Comparison of ENCODE assay signal across 14 mouse cellular contexts in genomic region chr14:87019687-87020086, GRCm38 (mm10).
DNase-seq lines count a peak whose midpoint lies in the region; TF ChIP-seq lines count a peak whose summit lies in the region.
"Had no signal": no experiment of that assay in that cellular context is flagged by ENCODE, and none has a peak within 500 bp of the region (broad histone marks: within the 10 kb centered on the region; RNA-seq: fewer than 3 reads in every experiment).

No protein-coding gene starts in this region.

- no peaks in the 10 kb centered on the region for H3K36me3 ChIP-seq in testis, adult 2 months (ENCODE audit: control insufficient read depth, insufficient read depth, low read length)
- H3K36me3 ChIP-seq: kidney, embryonic 15.5 days; limb, embryonic 12.5 days; stomach, embryonic 15.5 days had no signal

- H3K27me3 ChIP-seq in testis, adult 2 months (ENCODE audit: control insufficient read depth, insufficient read depth, low read length), result no peaks in the 10 kb centered on the region
- H3K27me3 ChIP-seq: kidney, embryonic 15.5 days; limb, embryonic 12.5 days; stomach, embryonic 15.5 days had no signal

- no peak for TF ChIP-seq CTCF in testis, adult 2 months (IDR thresholded peaks at IDR 0.05; ENCODE audit: control insufficient read depth, insufficient read depth, insufficient replicate concordance, low read depth, low read length)

- TF ChIP-seq POLR2A in testis, adult 2 months (IDR thresholded peaks at IDR 0.05; ENCODE audit: control insufficient read depth, low read depth, low read length), result no peak

- peak; percentile 5 for DNase-seq in heart, postnatal 4 days
- no peak for DNase-seq in heart, adult 18-20 months
- DNase-seq in testis, postnatal 14 days (ENCODE audit: low spot score), result no peak
- peak; percentile 53 to 60 for DNase-seq in cerebellum, postnatal 36 days
- DNase-seq in spleen, postnatal 36 days (ENCODE audit: low spot score in 2 of 2), result no peak
- DNase-seq in layer of hippocampus, adult 18-20 months (ENCODE audit: low spot score in 2 of 2), result no peak
- DNase-seq: heart, adult 2 months; heart, postnatal 10 days; layer of hippocampus, postnatal 36 days; thymus, postnatal 4 days had no signal

- no peaks in the 10 kb centered on the region for H3K4me1 ChIP-seq in testis, adult 2 months (ENCODE audit: control insufficient read depth, insufficient read depth, low read length)
- H3K4me1 ChIP-seq: kidney, embryonic 15.5 days; limb, embryonic 12.5 days; stomach, embryonic 15.5 days had no signal

- H3K27ac ChIP-seq in testis, adult 2 months (ENCODE audit: control insufficient read depth, insufficient read depth, low read depth, low read length), result no peak overlapping the region
- H3K27ac ChIP-seq: heart, adult 2 months; kidney, embryonic 15.5 days; limb, embryonic 12.5 days; stomach, embryonic 15.5 days had no signal

- H3K4me3 ChIP-seq in testis, adult 2 months (ENCODE audit: control insufficient read depth, low read depth, low read length), result peak overlapping the region; percentile 78
- H3K4me3 ChIP-seq: heart, adult 2 months; kidney, embryonic 15.5 days; limb, embryonic 12.5 days; stomach, embryonic 15.5 days had no signal

Comparison
In these comparisons a context has a peak if more than half of its experiments do, and no peak if none do; other contexts are left out.
1. DNase-seq: peak in heart, postnatal 4 days (single experiment) and cerebellum, postnatal 36 days (2 of 2); none in heart, adult 18-20 months (0 of 2), testis, postnatal 14 days (single experiment), spleen, postnatal 36 days (0 of 2) and layer of hippocampus, adult 18-20 months (0 of 2).